Mouse (Mus musculus) neural tube, embryonic 14.5 days (tissue): ENCODE data around the gene Trappc11. TPM values are rescaled to one million over a fixed set of nuclear protein-coding genes. Genes with fewer than 3 reads are reported as not detected.
A peak's percentile ranks its signal among the peaks of the same experiment; 100 is the strongest.

Experiments
- ATAC-seq: fragments of 200-750 bp; cut with Nextera tagmentation; 2 replicates; pipeline ENCODE4 v1.8.0; 2017; ENCODE audit warnings: low read depth, mild to moderate bottlenecking, moderate TSS enrichment, moderate library complexity
- H3K27ac ChIP-seq: fragments of 300-500 bp; sonication (generic); 2 replicates; pipeline ENCODE4 v1.5.1; 2014; ENCODE audit warnings: low read depth, mild to moderate bottlenecking, control low read depth, low read length, moderate library complexity, mixed read lengths
- H3K27me3 ChIP-seq: fragments of 300-500 bp; sonication (generic); 2 replicates; pipeline ENCODE4 v1.6.1; 2014; ENCODE audit warnings: low read length; ENCODE audit not compliant: control insufficient read depth, insufficient read depth
- H3K36me3 ChIP-seq: fragments of 300-500 bp; sonication (generic); 2 replicates; pipeline ENCODE4 v1.6.1; 2014; ENCODE audit warnings: low read length, mixed read lengths; ENCODE audit not compliant: control insufficient read depth, insufficient read depth
- H3K4me1 ChIP-seq: fragments of 300-500 bp; sonication (generic); 2 replicates; pipeline ENCODE4 v1.6.1; 2014; ENCODE audit warnings: low read length; ENCODE audit not compliant: control insufficient read depth, insufficient read depth
- H3K4me2 ChIP-seq: fragments of 300-500 bp; sonication (generic); 2 replicates; pipeline ENCODE4 v1.6.1; 2014; ENCODE audit warnings: mild to moderate bottlenecking, low read depth, low read length, control low read depth
- H3K4me3 ChIP-seq: fragments of 300-500 bp; sonication (generic); 2 replicates; pipeline ENCODE4 v1.5.1; 2014; ENCODE audit warnings: low read depth, low read length, control low read depth, mixed read lengths
- H3K9ac ChIP-seq: fragments of 300-500 bp; sonication (generic); replicated peaks from 2 replicates; pipeline ENCODE4 v1.6.1; 2014; ENCODE audit warnings: low read depth, mild to moderate bottlenecking, control low read depth, low read length, mixed read lengths
- H3K9me3 ChIP-seq: fragments of 300-500 bp; sonication (generic); 2 replicates; pipeline ENCODE4 v1.6.1; 2016; ENCODE audit warnings: low read length; ENCODE audit not compliant: control insufficient read depth
- whole genome bisulfite sequencing: fragments of 180-500 bp; shearing (Covaris S2); extraction: QIAGEN DNeasy Blood & Tissue Kit; methylation state at CpG from one replicate; pipeline ENCODE4 v1.1.7; 2014; 5-methylcytosine and 5-hydroxymethylcytosine counted together
- polyA plus RNA-seq: library from polyadenylated mRNA; unstranded; fragments of >200 nt; fragmentation: Nextera tagmentation; extraction: Ambion mirVana; gene quantifications from 2 replicates; pipeline ENCODE4 v1.2.1, GENCODE M21; 2014

Trappc11 gene
- 42.7 and 51.0 TPM in 2 replicates for polyA plus RNA-seq

- Histone ChIP-seq H3K27me3 (no peaks in the 10 kb centered on the region), H3K36me3 (peaks cover 6% of the 10 kb centered on the region), H3K4me1 (peaks cover 16% of the 10 kb centered on the region), H3K9me3 (no peaks in the 10 kb centered on the region), H3K27ac (peak within 1 kb of the TSS; percentile 79), H3K9ac (peak within 1 kb of the TSS; percentile 88), H3K4me2 (peak within 1 kb of the TSS; percentile 91), H3K4me3 (peak within 1 kb of the TSS; percentile 94)
- peak; percentile 100 for ATAC-seq
- WGBS, result under 1% methylated on average over 65 of the region's 65 CpGs
Observed at GRCm38 (mm10) chr8:47533344-47534125, at the start of gene Trappc11, which contains the start of gene Rwdd4a. TSS of gene Trappc11 (minus strand) at chr8:47533470. TSS of gene Rwdd4a (plus strand) at chr8:47533664.

DNA sequence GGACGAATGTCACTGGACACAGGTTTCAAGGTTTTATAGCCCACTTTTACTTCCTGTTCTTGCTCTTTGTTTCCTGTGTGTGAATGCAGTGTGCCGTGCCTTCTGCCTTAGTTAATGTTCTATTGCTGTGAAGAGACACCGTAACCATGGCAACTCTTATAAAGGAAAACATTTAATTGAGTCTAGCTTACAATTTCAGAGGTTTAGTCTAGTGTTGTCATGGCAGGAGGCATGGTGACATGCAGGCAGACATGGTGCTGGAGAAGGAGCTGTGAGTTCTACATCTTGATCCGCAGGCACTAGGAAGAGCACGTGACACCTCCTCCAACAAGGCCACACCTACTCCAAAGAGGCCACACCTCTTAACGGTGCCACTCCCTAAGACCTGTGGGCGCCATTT, 48.2 kb upstream of the Trappc11 start:
- H3K27ac ChIP-seq, result no peak overlapping the region
- H3K9me3 ChIP-seq, result no peaks in the 10 kb centered on the region
- H3K4me3 ChIP-seq, result no peak overlapping the region
- H3K27me3 ChIP-seq, result no peaks in the 10 kb centered on the region
- WGBS, result 69% methylated on average over 7 of the region's 7 CpGs
- H3K36me3 ChIP-seq, result no peaks in the 10 kb centered on the region
- no peak overlapping the region for H3K4me2 ChIP-seq
- no peaks in the 10 kb centered on the region for H3K4me1 ChIP-seq
- H3K9ac ChIP-seq, result no peak overlapping the region
- ATAC-seq, result peak; percentile 41; the same call in 1 of the 2 replicates

DNA sequence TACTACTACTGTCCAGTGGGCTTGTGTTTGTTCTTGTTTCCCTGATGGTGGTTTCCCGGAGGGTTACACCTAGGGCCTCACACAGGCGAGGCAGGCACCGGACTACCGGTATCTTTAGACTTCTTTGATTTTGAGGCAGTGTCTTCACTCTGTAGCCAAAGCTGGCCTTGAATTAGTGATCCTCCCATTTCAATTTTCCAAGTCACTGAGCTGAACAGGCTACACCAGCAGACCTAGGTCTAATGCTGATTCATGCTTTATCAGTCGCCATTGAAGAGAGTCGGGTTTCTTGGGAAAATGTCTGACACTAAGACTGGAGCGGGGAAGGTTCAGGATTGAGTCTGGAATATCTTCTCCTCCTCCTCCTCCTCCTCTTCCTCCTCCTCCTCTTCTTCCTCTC, 40.2 kb upstream of the Trappc11 start:
- H3K9me3 ChIP-seq, result no peaks in the 10 kb centered on the region
- H3K4me3 ChIP-seq, result no peak overlapping the region
- H3K27ac ChIP-seq, result no peak overlapping the region
- H3K27me3 ChIP-seq, result no peaks in the 10 kb centered on the region
- no peak for ATAC-seq
- no peaks in the 10 kb centered on the region for H3K4me1 ChIP-seq
- WGBS, result 90% methylated on average over 7 of the region's 7 CpGs
- no peaks in the 10 kb centered on the region for H3K36me3 ChIP-seq
- no peak overlapping the region for H3K9ac ChIP-seq
- H3K4me2 ChIP-seq, result no peak overlapping the region

DNA sequence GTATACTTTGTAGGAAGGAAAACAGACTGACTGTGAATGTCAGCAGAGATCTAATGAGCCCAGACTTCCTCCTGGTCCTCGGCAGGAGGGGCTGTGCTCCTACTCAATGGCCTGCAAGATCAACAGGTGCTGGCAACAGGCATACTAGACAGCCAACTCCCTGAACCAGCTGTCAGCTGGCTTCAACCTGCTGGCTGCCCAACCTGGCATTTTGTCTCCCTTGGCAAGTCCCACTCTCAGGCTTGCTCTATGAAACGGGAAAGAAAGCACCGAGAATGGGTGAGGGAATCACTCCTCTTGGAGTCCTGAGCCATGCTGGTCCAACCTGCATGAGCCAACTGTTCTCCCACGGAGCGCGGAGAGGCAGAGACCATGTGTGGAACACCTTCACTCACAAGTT, 36.9 kb upstream of the Trappc11 start:
- ATAC-seq, result no peak
- H3K4me2 ChIP-seq, result no peak overlapping the region
- 94% methylated on average over 6 of the region's 6 CpGs for WGBS
- H3K9me3 ChIP-seq, result no peaks in the 10 kb centered on the region
- no peaks in the 10 kb centered on the region for H3K4me1 ChIP-seq
- H3K36me3 ChIP-seq, result no peaks in the 10 kb centered on the region
- no peak overlapping the region for H3K9ac ChIP-seq
- no peak overlapping the region for H3K27ac ChIP-seq
- H3K27me3 ChIP-seq, result no peaks in the 10 kb centered on the region
- H3K4me3 ChIP-seq, result no peak overlapping the region

DNA sequence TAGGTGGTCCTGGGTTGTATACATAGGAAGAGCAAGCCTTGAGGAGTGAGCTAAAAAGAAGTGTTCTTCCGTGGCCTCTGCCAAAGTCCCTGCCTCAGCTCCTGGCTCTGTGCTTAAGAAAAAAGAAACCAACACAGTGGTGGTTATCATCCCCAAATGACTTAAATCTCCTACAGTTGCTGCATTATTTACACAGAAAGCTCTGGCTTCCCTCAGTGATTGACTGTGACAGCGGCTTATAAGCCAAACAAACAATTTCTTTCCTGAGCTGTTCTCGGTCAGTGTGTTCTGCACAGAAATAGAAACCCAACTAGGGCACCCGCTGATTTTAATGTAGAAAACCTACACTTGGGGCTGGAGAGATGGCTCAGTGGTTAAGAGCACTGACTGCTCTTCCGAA, 34.8 kb upstream of the Trappc11 start:
- no peak overlapping the region for H3K9ac ChIP-seq
- WGBS, result 90% methylated on average over 5 of the region's 5 CpGs
- no peak overlapping the region for H3K4me2 ChIP-seq
- H3K27ac ChIP-seq, result no peak overlapping the region
- H3K4me3 ChIP-seq, result no peak overlapping the region
- H3K27me3 ChIP-seq, result no peaks in the 10 kb centered on the region
- ATAC-seq, result no peak
- no peaks in the 10 kb centered on the region for H3K4me1 ChIP-seq
- H3K36me3 ChIP-seq, result no peaks in the 10 kb centered on the region
- no peaks in the 10 kb centered on the region for H3K9me3 ChIP-seq

- Histone ChIP-seq H3K4me1 (no peaks in the 10 kb centered on the region), H3K27ac (no peak overlapping the region), H3K4me3 (no peak overlapping the region), H3K4me2 (no peak overlapping the region), H3K36me3 (no peaks in the 10 kb centered on the region), H3K27me3 (no peaks in the 10 kb centered on the region), H3K9ac (no peak overlapping the region), H3K9me3 (no peaks in the 10 kb centered on the region)
- 94% methylated on average over 6 of the region's 6 CpGs for WGBS
- ATAC-seq, result no peak
Observed at GRCm38 (mm10) chr8:47566551-47566950, 33.3 kb upstream of the Trappc11 start.

- Histone ChIP-seq H3K9me3 (no peaks in the 10 kb centered on the region), H3K36me3 (no peaks in the 10 kb centered on the region), H3K9ac (no peak overlapping the region), H3K27me3 (no peaks in the 10 kb centered on the region), H3K4me3 (no peak overlapping the region), H3K4me1 (no peaks in the 10 kb centered on the region), H3K4me2 (no peak overlapping the region), H3K27ac (no peak overlapping the region)
- no peak for ATAC-seq
- WGBS, result 89% methylated on average over 7 of the region's 7 CpGs
Observed at GRCm38 (mm10) chr8:47560801-47561200, 27.5 kb upstream of the Trappc11 start.

GRCm38 (mm10) chr8:47558274-47558673, 25.0 kb upstream of the Trappc11 start:
- 58% methylated on average over 7 of the region's 7 CpGs for WGBS
- no peaks in the 10 kb centered on the region for H3K27me3 ChIP-seq
- no peak overlapping the region for H3K4me2 ChIP-seq
- H3K4me1 ChIP-seq, result no peaks in the 10 kb centered on the region
- ATAC-seq, result no peak
- no peaks in the 10 kb centered on the region for H3K36me3 ChIP-seq
- no peak overlapping the region for H3K9ac ChIP-seq
- no peak overlapping the region for H3K27ac ChIP-seq
- H3K9me3 ChIP-seq, result no peaks in the 10 kb centered on the region
- no peak overlapping the region for H3K4me3 ChIP-seq

DNA sequence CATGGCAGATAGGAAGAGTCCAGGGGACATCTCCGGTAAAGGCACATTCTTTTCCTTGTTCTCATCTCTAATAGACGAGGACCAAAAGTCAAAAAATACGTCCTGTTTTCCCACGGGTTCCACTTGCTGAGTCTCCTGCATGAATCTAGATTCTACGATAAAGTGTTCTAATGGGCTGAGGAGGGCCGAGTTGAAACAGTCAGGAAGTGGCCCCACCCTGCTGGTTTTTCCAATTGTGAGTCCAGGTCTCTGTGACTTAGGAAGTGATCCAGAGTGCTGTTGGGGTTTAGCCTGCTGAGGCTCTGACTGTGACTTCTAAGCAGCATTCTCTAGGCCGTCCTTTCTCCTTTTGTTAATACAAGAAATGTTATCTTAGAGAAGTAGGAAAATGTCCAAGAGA, 23.2 kb upstream of the Trappc11 start:
- Histone ChIP-seq H3K36me3 (peaks cover 1% of the 10 kb centered on the region; the same call in 1 of the 2 replicates), H3K9ac (no peak overlapping the region), H3K9me3 (no peaks in the 10 kb centered on the region), H3K4me2 (no peak overlapping the region), H3K27me3 (no peaks in the 10 kb centered on the region), H3K4me1 (no peaks in the 10 kb centered on the region), H3K4me3 (no peak overlapping the region), H3K27ac (no peak overlapping the region)
- ATAC-seq, result no peak
- WGBS, result 88% methylated on average over 7 of the region's 7 CpGs
